Mouse (Mus musculus): ENCODE data around the gene Unc5c.

GRCm38 (mm10) chr3:141650658-141651057, 185.6 kb downstream of the Unc5c start:
- no peak for TF ChIP-seq POLR2A (IDR thresholded peaks at IDR 0.05; ENCODE audit: borderline replicate concordance, extremely low read depth, low read depth, low read length)
- TF ChIP-seq CTCF (IDR thresholded peaks at IDR 0.05; ENCODE audit: insufficient read depth, low read length): no peak

Data from lung, adult 2 months (tissue).